ENCODE assay signal across 23 mouse cellular contexts in the genomic region with DNA sequence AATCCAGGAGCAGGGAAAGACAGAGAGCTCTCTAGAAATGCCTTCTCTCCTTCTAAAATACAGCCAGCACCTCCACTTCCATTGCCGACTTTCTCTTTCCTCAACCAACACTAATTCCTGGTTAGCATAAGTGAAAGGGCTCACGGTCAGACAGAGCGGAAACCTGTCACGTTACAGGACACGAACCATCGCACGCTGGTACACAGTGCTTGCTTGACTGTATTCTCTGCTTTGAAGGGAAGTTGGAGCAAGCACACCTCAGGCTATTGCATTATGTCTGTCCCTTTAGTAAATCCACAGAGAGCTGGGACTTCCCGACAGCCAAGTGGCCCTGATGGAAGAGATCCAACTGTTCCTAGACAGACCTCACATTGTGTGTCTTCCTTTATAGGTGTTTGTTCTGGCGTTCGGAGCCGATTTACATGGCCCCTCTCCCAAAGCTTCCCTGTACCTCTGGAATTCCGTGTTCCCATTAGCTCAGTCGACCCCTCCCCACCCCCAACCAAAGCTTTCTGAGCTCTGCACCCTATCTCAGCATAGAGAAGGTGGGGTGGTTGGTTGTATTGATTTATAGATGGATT. TPM values are rescaled to one million over a fixed set of nuclear protein-coding genes. Genes with fewer than 3 reads are reported as not detected.
DNase-seq lines count a peak whose midpoint lies in the region; ATAC-seq and TF ChIP-seq lines count a peak whose summit lies in the region.
"Had no signal": no experiment of that assay in that cellular context is flagged by ENCODE, and none has a peak within 500 bp of the region (broad histone marks: within the 10 kb centered on the region; RNA-seq: fewer than 3 reads in every experiment).

No protein-coding gene starts in this region.

- no peak overlapping the region for H3K9ac ChIP-seq in heart, embryonic 11.5 days (ENCODE audit: low read depth, low read length)
- no peak overlapping the region for H3K9ac ChIP-seq in lung, embryonic 16.5 days (ENCODE audit: low read length)
- no peak overlapping the region for H3K9ac ChIP-seq in embryonic facial prominence, embryonic 15.5 days
- no peak overlapping the region for H3K9ac ChIP-seq in forebrain, postnatal 0 days
- H3K9ac ChIP-seq in liver, embryonic 11.5 days (ENCODE audit: low read depth, low read length), result no peak overlapping the region
- H3K9ac ChIP-seq: forebrain, embryonic 13.5 days; hindbrain, embryonic 14.5 days; liver, embryonic 14.5 days; lung, embryonic 14.5 days had no signal

- no peak for ATAC-seq in heart, embryonic 11.5 days (replicated peaks; ENCODE audit: insufficient number of reproducible peaks, low FRiP score, low TSS enrichment)
- ATAC-seq in lung, embryonic 16.5 days (ENCODE audit: low read depth), result 0 out of 2 replicates have a peak, but pooled peaks have one; percentile 15
- ATAC-seq in embryonic facial prominence, embryonic 15.5 days (ENCODE audit: insufficient number of reproducible peaks, low FRiP score, low TSS enrichment, low read depth), result no peak
- no peak for ATAC-seq in forebrain, postnatal 0 days
- ATAC-seq in liver, embryonic 11.5 days (replicated peaks; ENCODE audit: low FRiP score), result no peak
- ATAC-seq: forebrain, embryonic 13.5 days; midbrain, embryonic 16.5 days had no signal

- H3K4me3 ChIP-seq in heart, embryonic 11.5 days (ENCODE audit: low read depth, low read length), result no peak overlapping the region
- no peak overlapping the region for H3K4me3 ChIP-seq in lung, embryonic 16.5 days (ENCODE audit: low read length)
- H3K4me3 ChIP-seq in embryonic facial prominence, embryonic 15.5 days (replicated peaks), result no peak overlapping the region
- H3K4me3 ChIP-seq in forebrain, postnatal 0 days (ENCODE audit: low read depth, low read length), result no peak overlapping the region
- H3K4me3 ChIP-seq in liver, embryonic 11.5 days (ENCODE audit: low read depth, low read length), result no peak overlapping the region
- H3K4me3 ChIP-seq: forebrain, embryonic 13.5 days; layer of hippocampus, adult 2 months; myocyte had no signal

- no peaks in the 10 kb centered on the region for H3K36me3 ChIP-seq in heart, embryonic 11.5 days (ENCODE audit: control insufficient read depth, insufficient read depth, low read length)
- no peaks in the 10 kb centered on the region for H3K36me3 ChIP-seq in lung, embryonic 16.5 days (ENCODE audit: control insufficient read depth, insufficient read depth, low read length)
- no peaks in the 10 kb centered on the region for H3K36me3 ChIP-seq in embryonic facial prominence, embryonic 15.5 days
- H3K36me3 ChIP-seq in forebrain, postnatal 0 days (ENCODE audit: insufficient read depth), result no peaks in the 10 kb centered on the region
- H3K36me3 ChIP-seq in liver, embryonic 11.5 days (ENCODE audit: control insufficient read depth, insufficient read depth, low read length), result no peaks in the 10 kb centered on the region

- H3K4me2 ChIP-seq in heart, embryonic 11.5 days, result no peak overlapping the region
- no peak overlapping the region for H3K4me2 ChIP-seq in lung, embryonic 16.5 days (ENCODE audit: low read depth, low read length)
- H3K4me2 ChIP-seq in embryonic facial prominence, embryonic 15.5 days (replicated peaks), result no peak overlapping the region
- no peak overlapping the region for H3K4me2 ChIP-seq in forebrain, postnatal 0 days (ENCODE audit: low read depth)
- H3K4me2 ChIP-seq in liver, embryonic 11.5 days, result no peak overlapping the region
- H3K4me2 ChIP-seq: forebrain, embryonic 13.5 days; hindbrain, embryonic 14.5 days; lung, embryonic 14.5 days had no signal

- DNase-seq in heart, adult 8-10 months (ENCODE audit: low spot score), result peak; percentile 14
- no peak for DNase-seq in lung, postnatal 25 days (ENCODE audit: low spot score)
- no peak for DNase-seq in forebrain, postnatal 0 days
- no peak for DNase-seq in liver, embryonic 11.5 days (ENCODE audit: low spot score)
- DNase-seq: adrenal gland, adult 2 months; B cell, adult 2 months; cerebellum, adult 2 months; cerebellum, postnatal 36 days; embryo, embryonic 11 days; gastrocnemius, postnatal 14 days; kidney, adult 9 months; lung, embryonic 14.5 days; lung, postnatal 4 days; thymus, postnatal 14 days had no signal

- H3K27me3 ChIP-seq in heart, embryonic 11.5 days (ENCODE audit: control insufficient read depth, insufficient read depth, low read length), result no peaks in the 10 kb centered on the region
- no peaks in the 10 kb centered on the region for H3K27me3 ChIP-seq in lung, embryonic 16.5 days (ENCODE audit: control insufficient read depth, insufficient read depth, low read depth, low read length)
- no peaks in the 10 kb centered on the region for H3K27me3 ChIP-seq in embryonic facial prominence, embryonic 15.5 days
- no peaks in the 10 kb centered on the region for H3K27me3 ChIP-seq in forebrain, postnatal 0 days (ENCODE audit: insufficient read depth, low read length)
- no peaks in the 10 kb centered on the region for H3K27me3 ChIP-seq in liver, embryonic 11.5 days (replicated peaks; ENCODE audit: control insufficient read depth, insufficient read depth, low read length)
- H3K27me3 ChIP-seq: forebrain, embryonic 13.5 days had no signal

- no peaks in the 10 kb centered on the region for H3K9me3 ChIP-seq in heart, embryonic 11.5 days (replicated peaks; ENCODE audit: control insufficient read depth, low read length)
- H3K9me3 ChIP-seq in lung, embryonic 16.5 days (ENCODE audit: control insufficient read depth, low read length), result no peaks in the 10 kb centered on the region
- no peaks in the 10 kb centered on the region for H3K9me3 ChIP-seq in embryonic facial prominence, embryonic 15.5 days (replicated peaks)
- no peaks in the 10 kb centered on the region for H3K9me3 ChIP-seq in forebrain, postnatal 0 days (ENCODE audit: low read length)
- no peaks in the 10 kb centered on the region for H3K9me3 ChIP-seq in liver, embryonic 11.5 days (ENCODE audit: control insufficient read depth, low read length)
- H3K9me3 ChIP-seq: forebrain, embryonic 13.5 days had no signal

- 80% methylated on average over 13 of the region's 13 CpGs for WGBS in heart, embryonic 11.5 days (ENCODE audit: insufficient replicate concordance)
- WGBS in lung, embryonic 16.5 days, result 69% methylated on average over 13 of the region's 13 CpGs
- 59% methylated on average over 13 of the region's 13 CpGs for WGBS in embryonic facial prominence, embryonic 15.5 days
- WGBS in forebrain, postnatal 0 days, result 43% methylated on average over 13 of the region's 13 CpGs
- 86% methylated on average over 13 of the region's 13 CpGs for WGBS in liver, embryonic 11.5 days

- no peak overlapping the region for H3K27ac ChIP-seq in heart, embryonic 11.5 days (ENCODE audit: low read depth, low read length)
- peak overlapping the region; percentile 21; the same call in 1 of the 2 replicates for H3K27ac ChIP-seq in lung, embryonic 16.5 days (ENCODE audit: low read length)
- H3K27ac ChIP-seq in embryonic facial prominence, embryonic 15.5 days (replicated peaks), result peak overlapping the region; percentile 75
- H3K27ac ChIP-seq in forebrain, postnatal 0 days (ENCODE audit: low read depth, low read length), result no peak overlapping the region
- H3K27ac ChIP-seq in liver, embryonic 11.5 days (ENCODE audit: low read depth, low read length), result no peak overlapping the region
- H3K27ac ChIP-seq: forebrain, embryonic 13.5 days; hindbrain, embryonic 14.5 days; layer of hippocampus, adult 2 months; liver, embryonic 14.5 days had no signal

- no peaks in the 10 kb centered on the region for H3K4me1 ChIP-seq in heart, embryonic 11.5 days (ENCODE audit: control insufficient read depth, insufficient read depth, low read length)
- no peaks in the 10 kb centered on the region for H3K4me1 ChIP-seq in lung, embryonic 16.5 days (replicated peaks; ENCODE audit: control insufficient read depth, insufficient read depth, low read length)
- peaks cover 10% of the 10 kb centered on the region for H3K4me1 ChIP-seq in embryonic facial prominence, embryonic 15.5 days
- H3K4me1 ChIP-seq in forebrain, postnatal 0 days (ENCODE audit: insufficient read depth), result no peaks in the 10 kb centered on the region
- no peaks in the 10 kb centered on the region for H3K4me1 ChIP-seq in liver, embryonic 11.5 days (replicated peaks; ENCODE audit: control insufficient read depth, insufficient read depth, low read length)

- no peak for TF ChIP-seq CTCF in forebrain, postnatal 0 days (IDR thresholded peaks at IDR 0.05; ENCODE audit: low read depth)

RNA-seq across cellular contexts. Expression of gene Aebp2, which starts 10.5 kb away (rescaled TPM):
- total RNA-seq in heart, adult 8-10 months (2022), result 10 to 100 TPM; 32.8 to 40.1 (median 34.9) TPM
- 8.3 and 12.4 TPM in 2 replicates for polyA plus RNA-seq in heart, embryonic 11.5 days (2014; fragmentation: Nextera tagmentation; extraction: Ambion mirVana)
- polyA plus RNA-seq in lung, embryonic 16.5 days (2015; fragmentation: Nextera tagmentation; extraction: Ambion mirVana), result 9.9 and 10.8 TPM in 2 replicates
- 13.7 and 15.2 TPM in 2 replicates for polyA plus RNA-seq in embryonic facial prominence, embryonic 15.5 days (2015; fragmentation: Nextera tagmentation; extraction: Ambion mirVana)
- 19.5 and 34.6 TPM in 2 replicates for total RNA-seq in forebrain, postnatal 0 days (2014; rRNA removed)
- polyA plus RNA-seq in forebrain, postnatal 0 days (2015; fragmentation: Nextera tagmentation; extraction: Ambion mirVana), result 2.8 and 4.0 TPM in 2 replicates
- polyA plus RNA-seq in liver, embryonic 11.5 days (2014; fragmentation: Nextera tagmentation; extraction: Ambion mirVana), result 10.3 and 10.5 TPM in 2 replicates

Comparison
In these comparisons a context has a peak if more than half of its experiments do, and no peak if none do; other contexts are left out.
1. H3K27ac ChIP-seq: peak in lung, embryonic 16.5 days (single experiment) and embryonic facial prominence, embryonic 15.5 days (single experiment); none in heart, embryonic 11.5 days (single experiment), forebrain, postnatal 0 days (single experiment) and liver, embryonic 11.5 days (single experiment).